Mouse (Mus musculus): Measurements from ENCODE around the gene Prdx2.

Gene Prdx2

DNA sequence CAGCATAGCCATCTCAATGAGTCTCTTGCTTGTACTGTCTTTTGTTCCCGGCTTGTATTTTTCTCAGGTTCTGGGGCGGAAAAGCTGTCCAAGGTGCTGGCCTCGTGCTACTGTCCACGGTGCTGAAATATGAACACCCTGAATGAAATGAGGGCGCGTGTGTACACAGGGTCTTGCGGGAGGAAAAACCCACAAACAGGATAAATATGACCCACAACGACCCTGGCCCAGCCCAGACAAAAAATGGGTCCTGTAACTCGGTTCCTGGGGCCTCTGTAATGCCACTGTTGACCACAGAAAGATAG, 22.2 kb upstream of the Prdx2 start:
- no peak for DNase-seq (ENCODE audit: low spot score)

DNA sequence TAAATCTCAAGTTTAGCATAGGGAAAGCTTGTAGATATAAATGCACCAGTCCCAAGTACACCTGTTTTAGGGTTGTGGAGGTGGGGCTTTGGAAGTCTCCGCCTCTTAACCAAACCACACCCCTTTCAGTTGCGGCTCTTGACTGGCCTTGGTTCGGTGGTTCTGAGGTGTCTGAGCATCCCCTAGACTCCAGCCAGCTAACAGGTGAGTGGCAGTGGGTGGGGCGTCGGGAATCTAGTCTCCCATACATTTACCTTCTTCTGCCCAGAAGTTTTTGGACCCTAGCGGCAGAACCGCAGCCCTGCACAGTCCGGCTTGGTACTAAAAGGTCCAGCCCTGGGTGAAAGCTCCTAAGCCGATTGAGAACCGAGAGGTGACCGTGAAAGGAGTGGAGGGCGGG, 19.6 kb upstream of the Prdx2 start:
- DNase-seq (ENCODE audit: low spot score), result no peak

DNA sequence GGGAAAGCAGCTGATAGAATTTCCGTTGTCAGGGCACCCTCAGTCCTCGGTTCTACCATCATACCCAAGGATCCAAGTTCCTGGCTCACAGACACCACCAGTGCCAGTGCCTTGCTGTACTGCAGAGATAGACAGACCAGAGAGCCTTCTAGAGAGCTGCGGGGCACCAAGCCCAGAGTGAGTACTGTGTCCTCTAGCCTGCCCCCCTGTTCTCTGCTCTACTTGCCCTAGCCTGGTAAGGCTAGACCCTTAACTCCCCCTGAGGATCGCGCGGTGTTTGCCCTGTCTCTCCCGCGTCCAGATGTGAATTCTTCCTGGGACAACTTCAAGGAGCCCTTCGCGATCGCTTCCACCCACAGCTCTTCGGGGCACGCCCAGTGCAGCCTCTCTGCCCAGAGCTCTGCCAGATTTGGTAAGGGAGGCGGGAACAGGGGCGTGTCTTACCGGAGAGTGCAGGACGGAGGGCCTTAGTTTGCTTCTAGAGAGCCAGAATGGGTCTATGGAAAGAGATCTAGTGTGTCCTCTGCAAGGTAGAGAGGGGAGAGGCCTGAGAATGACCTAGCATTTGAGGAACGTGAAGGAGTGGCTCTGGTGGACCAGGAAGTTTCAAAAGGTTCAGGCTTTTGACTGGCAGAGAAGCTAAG, 16.7 kb upstream of the Prdx2 start:
- no peak for DNase-seq (ENCODE audit: low spot score)

DNA sequence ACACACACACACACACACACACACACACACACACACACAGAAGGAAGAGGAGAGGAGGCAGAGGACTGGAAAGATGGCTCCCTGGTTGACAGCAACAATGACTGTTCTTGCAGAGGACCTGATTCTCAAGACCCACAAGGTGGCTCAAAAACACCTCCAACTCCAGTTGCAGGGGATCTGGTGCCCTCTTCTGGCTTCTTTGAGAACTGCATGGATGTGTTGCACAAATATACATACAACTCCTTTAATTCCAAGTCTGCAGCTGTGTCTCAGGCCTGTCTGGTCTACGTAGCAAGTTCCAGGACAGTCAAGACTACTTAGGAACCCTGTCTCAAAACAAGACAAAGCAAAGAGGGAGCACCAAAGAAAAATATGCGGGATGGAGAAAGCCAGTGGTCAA, 12.6 kb upstream of the Prdx2 start:
- DNase-seq (ENCODE audit: low spot score), result peak; percentile 92

DNA sequence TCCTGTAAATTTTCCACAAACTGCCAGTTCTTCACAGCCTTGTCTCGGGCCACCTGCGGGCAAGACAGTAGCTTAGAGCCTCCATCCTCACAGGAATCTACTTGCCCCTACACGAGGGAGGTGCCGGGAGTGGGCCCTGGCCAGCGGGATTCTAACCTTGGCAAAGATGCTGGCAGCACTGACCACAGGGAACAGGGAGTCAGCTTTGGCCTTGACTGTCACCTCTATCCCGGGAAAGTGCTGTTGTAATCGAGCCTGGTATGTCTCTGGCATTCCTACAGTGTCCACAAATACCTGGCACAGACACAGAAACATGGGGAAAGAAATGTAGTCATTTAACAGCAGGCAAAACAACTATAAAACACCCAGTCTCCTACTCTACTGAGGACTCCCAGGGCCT, 9.6 kb upstream of the Prdx2 start:
- DNase-seq (ENCODE audit: low spot score), result no peak

DNA sequence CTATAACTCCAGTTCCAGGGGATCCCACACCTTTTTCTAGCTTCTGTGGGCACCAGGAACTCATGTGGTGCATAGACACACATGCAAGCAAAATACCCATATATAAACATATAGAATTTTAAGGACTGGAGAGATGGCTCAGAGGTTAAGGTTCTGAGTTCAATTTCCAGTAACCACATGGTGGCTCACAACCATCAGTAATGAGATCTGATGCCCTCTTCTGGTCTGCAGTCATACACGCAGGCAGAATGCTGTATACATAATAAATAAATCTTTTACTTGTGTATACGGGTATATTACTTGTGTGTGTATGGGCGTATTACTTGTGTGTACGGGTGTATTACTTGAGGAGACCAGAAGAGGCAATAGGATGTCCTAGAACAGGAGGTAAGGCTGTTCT, 5.4 kb upstream of the Prdx2 start:
- DNase-seq (ENCODE audit: low spot score), result no peak

DNA sequence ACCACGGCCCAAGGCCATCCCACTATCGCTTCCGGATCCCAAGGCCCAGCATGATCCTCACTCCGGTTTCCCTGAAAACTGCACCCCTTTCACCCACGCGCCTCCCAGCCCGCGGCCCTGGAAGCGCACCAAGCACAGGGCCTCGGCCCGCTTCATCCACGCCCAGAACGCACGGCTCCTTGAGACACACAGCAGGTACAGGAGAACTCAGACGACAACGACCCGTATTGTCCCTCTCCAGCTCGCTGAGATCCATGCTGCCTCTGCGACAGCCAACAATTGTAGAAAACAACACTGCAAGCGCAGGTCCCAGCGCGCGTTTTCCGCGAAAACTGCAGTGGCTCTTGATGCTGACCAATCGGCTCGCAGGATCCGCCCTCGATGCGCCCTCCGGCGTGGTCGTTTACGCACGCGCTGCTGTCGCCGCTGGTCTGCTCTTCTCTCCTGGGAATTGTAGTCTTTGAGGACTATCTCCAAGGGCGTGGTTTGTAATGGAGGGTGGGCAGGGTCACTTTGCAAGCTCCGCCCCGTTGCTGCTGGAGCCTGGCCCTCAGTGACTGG, 3.6 kb upstream of the Prdx2 start:
- peak; percentile 99 for DNase-seq (ENCODE audit: low spot score)

DNA sequence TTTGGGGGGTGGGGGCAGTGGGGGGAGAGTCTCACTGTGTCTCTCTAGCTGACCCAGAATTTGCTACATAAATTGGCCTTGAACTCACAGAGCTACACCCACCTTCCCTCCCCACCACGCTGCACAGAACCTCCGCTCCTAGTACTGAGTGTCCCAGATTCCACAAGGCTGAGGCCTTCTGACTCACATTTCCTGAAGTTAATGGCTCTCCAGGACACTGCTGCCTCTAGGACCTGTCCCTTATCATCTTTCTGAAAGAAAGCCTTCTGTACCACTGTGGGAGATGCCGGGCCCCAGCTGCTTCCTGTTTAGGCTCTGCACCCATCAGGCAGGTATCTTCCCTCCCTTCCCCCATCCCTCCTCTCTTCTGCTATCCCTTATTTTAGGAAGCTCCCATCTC, 2.8 kb upstream of the Prdx2 start:
- no peak for DNase-seq (ENCODE audit: low spot score)

DNA sequence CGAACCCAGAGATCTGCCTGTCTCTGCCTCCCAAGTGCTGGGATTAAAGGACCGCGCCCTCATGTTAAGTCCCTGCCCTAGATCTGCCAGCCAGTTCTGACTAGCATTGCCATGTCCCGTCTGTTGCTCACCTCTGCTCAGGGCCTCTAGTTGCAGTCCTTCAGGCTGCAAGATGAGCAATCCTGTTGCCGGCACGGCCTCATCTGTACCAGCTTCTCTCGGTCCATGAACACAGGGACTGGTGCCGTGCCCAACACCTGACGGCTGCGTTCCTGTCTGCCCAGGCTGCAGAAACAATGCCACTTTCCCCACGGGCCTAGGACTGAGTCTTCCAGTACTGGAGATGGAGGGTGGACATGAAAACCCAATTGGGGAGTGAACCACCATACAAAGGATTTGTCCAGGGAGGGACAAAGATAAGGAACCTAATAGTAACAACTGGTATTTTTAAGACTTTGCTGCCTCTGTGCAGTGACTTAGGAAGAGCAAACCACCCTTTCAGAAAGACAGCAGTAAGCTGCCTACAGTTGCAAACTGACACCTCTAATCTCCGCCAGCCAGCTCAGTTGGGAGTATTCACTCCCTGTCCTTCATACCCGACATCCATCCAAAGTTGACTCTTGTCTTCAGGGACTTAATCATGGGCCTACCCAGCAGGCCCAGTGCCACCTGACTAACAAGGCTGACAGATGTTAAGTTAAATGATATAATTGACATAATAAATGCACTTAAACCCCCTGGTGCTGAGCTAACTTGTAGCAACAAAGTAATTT, 1.7 kb upstream of the Prdx2 start:
- DNase-seq (ENCODE audit: low spot score), result no peak

DNA sequence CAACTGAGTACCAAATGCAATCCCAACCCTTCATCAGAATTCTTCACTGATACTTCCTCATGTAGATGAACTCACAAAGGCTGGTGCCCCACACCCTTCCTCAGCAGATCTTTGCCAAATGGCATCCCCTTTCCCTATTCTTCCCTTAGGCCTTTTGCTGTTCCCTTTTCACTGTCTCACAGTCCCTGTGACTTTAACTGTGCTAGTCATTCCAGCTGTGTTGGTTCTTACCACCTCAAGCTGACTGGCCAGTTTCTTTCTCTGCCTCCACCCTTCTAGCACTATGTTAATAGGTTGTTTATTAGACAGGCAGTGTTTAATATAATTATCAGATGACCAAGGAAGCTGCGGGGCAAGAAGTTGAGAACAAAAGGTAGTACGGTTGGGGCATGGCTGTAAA, 737 bp upstream of the Prdx2 start:
- no peak for DNase-seq (ENCODE audit: low spot score)

DNA sequence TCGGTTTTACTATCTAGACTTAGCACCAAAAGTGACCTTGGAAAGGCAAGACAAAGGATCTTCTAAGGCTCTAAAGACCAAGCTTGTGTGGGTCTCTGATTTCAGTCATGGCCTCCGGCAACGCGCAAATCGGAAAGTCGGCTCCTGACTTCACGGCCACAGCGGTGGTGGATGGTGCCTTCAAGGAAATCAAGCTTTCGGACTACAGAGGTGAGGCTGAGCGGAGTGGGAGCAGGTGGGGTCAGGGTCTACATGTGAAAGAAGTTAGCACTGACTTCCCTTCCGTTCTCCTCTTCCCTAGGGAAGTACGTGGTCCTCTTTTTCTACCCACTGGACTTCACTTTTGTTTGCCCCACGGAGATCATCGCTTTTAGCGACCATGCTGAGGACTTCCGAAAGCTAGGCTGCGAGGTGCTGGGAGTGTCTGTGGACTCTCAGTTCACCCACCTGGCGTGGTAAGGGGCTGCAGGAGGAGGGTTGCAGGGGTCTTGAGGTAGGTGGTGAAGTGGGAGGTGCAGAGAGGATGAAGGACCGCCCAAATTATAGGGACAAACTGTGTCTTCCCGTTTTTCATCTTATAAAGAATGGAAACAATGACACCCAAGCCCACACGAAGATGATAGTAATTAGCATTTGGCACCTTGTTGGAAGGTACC, 876 bp downstream of the Prdx2 start:
- no peak for DNase-seq (ENCODE audit: low spot score)

DNA sequence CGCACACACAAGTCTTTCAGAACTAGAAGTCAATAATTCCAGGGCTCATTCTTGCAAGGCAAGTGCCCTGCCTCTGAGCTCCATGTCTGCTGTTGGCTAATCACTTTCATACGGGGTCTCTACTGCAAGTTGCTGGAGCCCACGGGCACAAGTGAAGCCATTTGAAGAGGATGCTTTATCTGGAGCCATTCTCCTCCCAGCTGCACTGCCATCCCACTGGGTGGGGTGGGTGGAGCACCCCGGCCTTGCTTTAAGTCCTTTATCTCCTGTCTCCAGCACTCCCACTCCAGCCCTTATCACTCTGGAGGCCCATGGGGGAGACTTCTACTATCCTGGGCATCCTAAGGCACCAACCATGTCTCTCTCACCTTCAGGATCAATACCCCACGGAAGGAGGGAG, 1.5 kb downstream of the Prdx2 start:
- no peak for DNase-seq (ENCODE audit: low spot score)

DNA sequence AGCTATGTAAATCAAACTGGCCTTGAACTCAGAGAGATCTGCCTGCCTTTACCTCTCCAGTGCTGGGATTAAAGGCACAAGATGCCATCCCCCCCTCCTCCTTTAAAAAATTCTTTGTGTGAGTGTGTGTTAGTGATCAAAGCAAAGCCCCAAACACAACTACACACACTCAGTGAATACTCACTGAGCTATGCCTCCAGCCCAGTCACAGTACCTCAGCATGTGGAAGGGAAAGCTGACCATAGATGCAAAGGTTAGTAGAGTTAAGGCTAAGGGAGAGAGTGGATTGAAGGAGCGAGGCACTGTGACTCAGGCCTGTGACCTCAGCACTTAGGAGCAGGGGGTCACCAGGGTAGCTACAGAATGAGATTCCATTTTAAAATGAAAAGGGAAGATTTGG, 3.7 kb downstream of the Prdx2 start:
- no peak for DNase-seq (ENCODE audit: low spot score)

DNA sequence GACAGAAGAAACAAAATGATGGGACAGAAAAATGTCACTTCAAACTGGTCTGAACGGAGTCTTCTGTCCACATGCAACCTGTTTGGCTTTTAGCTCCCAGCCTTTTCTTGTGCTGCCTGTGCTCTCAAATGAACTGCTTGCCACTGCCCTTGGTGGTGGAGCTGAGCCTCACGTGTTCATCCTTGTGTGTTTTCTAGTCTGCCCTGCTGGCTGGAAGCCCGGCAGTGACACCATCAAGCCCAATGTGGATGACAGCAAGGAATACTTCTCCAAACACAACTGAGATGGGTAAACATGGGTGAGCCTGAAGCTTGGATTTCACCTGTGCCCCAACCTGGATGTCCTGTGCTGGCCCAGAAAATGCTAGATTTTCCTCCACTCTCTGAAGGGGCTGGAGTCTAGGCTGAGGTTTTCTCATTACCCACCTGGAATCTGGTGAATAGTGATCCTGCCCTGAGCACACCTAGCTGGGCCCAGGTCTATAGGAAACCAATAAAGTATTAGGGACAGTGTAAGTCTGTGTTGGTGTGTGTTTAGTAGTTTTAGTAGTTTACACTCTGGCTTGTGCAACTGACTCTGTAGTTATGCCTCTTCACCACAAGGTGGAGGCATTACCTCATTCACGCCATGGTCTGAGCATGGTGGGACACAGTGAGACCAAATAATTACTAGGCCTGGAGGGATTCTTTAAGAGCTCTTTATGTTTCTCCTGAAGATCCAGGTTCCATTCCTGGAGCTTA, 4.6 kb downstream of the Prdx2 start:
- peak; percentile 82 for DNase-seq (ENCODE audit: low spot score)

DNA sequence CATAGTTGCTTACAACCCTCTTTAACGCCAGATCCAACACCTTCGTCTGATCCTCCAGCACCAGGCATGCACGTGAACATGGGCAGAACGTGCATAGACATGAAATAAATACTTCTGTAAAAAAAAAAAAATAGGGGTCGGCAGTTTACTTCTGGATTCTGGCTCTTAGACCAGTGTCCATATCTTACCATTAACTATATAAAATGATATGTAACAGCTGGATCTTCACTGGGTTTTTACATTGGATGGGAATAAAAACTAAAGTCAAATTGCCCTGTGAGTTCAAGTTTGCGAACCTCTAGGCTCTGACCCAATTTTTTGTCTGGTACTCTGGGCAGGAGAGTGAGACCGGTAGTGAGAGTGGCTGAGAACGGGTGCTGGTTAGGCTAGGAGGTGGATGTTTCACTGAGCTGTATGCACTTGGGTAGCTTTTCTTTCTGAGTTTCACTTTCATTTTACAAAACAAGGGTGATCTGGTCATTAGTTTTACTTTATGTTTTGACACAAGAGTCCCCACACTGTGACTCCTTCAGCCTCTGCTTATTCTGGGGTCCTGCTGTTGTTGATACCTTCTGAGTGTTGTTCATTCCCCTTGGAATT, 5.3 kb downstream of the Prdx2 start:
- DNase-seq (ENCODE audit: low spot score), result no peak

DNA sequence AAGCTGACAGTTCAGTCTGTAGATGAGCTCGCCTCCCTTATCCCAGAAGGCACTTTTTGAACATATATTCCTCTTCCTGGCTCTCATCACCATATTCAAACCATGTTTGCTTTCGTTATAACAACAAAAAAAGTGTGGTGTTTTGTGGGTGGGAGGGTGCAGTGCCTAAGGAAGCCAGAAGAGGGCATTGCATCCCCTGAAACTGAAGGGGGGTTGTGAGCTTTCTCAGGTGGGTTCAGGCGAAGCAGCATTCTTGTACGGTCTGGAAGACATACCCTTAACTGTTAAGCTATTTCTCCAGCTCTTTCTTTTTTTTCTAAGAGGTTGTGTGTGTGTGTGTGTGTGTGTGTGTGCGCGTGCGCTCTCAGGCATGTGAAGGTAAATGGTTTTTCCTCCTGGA, 6.0 kb downstream of the Prdx2 start:
- peak; percentile 69 for DNase-seq (ENCODE audit: low spot score)

DNA sequence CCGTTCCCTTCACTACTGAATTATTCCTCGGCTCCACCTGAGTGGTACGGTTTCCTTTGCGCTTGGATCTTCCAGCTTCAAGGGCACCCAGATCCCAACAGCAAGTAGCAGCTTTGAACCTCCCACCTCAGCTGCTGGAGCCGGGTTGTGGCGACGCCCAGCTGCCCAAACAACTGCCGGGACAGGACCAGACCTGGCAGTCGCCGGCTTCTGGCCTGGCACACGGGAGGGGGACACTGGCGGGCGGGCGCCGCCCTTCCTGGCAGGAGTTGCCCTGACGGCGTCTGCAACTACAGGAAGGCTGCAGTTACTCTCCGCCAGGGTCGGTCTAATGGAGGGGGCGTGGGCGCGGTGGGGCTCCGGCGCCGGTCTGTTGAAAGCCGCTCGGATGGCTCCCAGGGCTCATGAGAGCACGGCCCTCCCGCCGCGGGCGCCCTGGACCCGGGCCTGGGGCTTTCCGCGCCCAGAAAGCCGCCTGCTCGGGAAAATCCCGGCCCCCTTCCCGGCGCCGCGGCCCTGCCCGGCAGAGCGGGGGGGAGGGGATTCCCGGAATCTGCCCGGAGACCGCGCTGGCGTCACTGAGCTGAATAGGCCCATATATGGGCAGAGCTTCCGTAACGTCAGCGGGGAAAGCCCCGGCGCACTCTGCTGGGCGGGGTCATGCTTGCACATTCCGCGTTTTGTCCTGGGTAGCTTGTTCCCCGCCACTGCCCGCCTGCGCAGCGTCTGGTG, 6.8 kb downstream of the Prdx2 start:
- DNase-seq (ENCODE audit: low spot score), result peak; percentile 95

DNA sequence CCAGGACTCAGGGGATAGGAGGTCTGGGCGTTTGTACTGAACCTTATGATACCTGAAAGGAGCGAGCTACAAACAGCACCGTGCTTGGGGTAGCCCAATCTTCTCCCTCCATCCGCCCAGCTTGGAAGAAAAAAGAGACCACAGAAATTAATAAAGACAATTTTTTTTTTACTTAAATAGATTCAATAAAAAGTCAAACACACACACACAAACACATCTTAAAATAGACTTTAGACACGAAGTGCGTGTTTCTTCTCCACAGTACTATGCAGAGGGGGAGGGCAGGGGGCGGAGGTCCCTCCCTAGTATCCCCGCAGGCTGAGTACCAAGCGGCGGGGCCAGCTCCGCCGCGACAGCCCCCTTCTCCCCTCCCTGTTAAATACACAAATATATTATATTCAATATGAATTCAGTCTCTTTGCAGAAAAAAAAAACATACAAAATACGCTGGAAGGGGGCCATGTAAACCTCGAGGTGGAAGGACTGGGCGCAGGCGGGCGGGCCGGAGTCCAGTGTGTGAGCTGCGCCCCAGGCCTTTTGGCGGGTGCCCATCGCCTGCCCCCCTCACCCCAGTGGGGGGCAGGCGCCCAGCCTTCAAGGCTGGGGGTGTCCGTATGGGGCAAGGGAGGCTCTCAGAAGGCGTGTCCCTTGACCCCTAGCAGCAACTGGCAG, 7.5 kb downstream of the Prdx2 start:
- no peak for DNase-seq (ENCODE audit: low spot score)

DNA sequence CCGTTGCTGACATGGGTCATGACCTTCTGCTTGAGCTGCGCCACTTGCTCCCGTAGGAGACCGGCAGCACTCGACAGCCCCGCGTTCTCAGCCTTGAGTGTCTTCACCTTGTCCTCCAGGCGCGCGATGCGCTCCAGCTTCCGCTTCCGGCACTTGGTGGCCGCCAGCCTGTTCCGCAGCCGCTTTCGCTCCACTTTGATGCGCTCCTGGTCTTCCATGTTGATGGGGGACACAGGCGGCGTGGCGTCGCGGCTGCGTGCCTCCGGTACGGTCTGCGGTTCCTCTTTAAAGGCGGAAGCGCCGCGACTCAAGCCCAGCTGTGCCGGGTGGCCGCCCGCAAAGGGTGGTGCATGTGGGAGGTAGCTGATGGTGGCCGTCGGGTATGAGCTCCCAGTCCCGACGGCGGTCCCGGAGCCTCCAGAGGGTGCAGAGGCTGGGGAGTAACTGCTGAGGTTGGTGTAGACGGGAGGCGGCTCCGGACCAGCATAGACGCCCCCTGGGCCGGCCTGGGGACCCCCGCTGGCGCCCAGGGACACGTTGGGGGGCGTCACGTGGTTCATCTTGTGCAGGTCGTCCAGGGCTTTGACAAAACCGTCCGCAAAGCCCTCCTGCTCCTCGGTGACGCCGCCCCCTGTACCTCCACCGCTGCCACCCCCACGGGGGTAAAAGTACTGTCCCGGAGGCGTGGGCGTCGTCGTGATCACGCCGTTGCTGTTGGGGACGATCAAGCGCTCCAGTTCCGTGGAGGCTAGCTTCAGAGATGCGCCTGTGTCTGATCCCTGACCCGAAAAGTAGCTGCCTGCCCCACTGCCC, 8.3 kb downstream of the Prdx2 start:
- peak; percentile 56 for DNase-seq (ENCODE audit: low spot score)

All from retina, embryonic 14.5 days (tissue).